Mouse (Mus musculus) monocyte, adult 5-6 weeks (primary cell): ENCODE data around the gene Sub1. TPM values are rescaled to one million over a fixed set of nuclear protein-coding genes. Genes with fewer than 3 reads are reported as not detected.

ENCODE experiments used
- total RNA-seq: library from RNA; stranded (forward); fragments of 200-1000, 200-491, 200-594 nt; gene quantifications from 3 replicates; pipeline ENCODE4 v1.2.3, GENCODE M21; 2017

Sub1 gene
- total RNA-seq, 1 experiment from 2014 or later = 750 TPM

Other genes with a start within 250 kb of the Sub1 start
- 0.19 TPM in 1 of 3 replicates, not detected in the others for gene Npr3, start 89.7 kb downstream of the Sub1 start, total RNA-seq
- 49.0 to 97.9 TPM (median 69.7 TPM) in 3 replicates for gene Zfr, start 120.8 kb upstream of the Sub1 start, total RNA-seq
- 34.1 to 46.7 TPM (median 39.5 TPM) in 3 replicates for gene Mtmr12, start 208.0 kb upstream of the Sub1 start, total RNA-seq